Mouse (Mus musculus): ENCODE measurements around the gene Cbln1.

Gene Cbln1

DNA sequence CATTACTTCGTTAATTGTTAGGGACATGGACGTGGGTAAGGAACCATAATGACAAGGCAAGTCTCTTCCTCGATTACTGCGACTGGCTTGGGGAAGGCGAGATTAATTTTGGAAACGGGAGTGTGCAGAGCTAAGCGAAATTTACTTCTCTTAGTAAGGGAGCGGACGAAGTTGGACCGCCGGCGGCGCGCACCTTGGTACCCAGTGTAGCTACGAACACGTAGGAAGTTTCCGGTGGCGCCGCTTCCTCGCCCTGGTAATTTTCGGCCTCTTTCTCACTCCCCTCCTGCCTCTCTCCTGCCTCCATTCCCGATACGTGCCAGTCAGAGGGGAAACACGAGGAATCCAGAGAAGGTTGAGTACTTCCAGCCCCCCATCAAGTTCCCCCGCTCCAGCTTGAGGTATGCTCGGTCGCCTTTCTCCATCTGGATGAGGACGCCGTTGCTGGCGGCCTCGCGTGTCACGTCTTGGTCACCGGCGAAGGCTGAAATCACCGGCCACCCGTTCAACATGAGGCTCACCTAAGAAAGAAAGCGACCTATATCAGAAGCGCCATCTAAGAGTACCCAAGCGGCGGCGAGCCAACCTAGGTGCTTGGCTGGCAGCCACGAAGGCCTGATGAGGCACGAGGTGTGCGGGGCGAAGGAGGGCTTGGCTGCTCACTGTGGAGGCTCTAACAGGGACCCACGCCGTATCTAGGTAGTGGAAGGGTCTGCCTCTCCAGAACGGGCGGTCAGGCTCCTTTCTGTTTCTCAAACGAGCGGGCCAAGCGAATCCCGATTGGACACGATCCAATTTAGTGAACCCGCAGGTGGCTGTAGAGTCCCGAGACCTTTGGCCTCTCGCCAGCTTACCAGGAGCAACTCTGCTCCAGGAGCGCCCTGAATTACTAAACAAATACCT lies 2.2 kb downstream of the Cbln1 start:
- no peak for DNase-seq (ENCODE audit: low spot score in 2 of 2)

- DNase-seq (ENCODE audit: low spot score in 2 of 2), result no peak
These were observed 3.2 kb downstream of the Cbln1 start for GRCm38 (mm10) chr8:87468958-87469815.

GRCm38 (mm10) chr8:87468416-87468957 lies 3.9 kb downstream of the Cbln1 start:
- no peak for DNase-seq (ENCODE audit: low spot score in 2 of 2)

- DNase-seq (ENCODE audit: low spot score in 2 of 2), result no peak
These were observed 4.5 kb downstream of the Cbln1 start for GRCm38 (mm10) chr8:87467906-87468305.

GRCm38 (mm10) chr8:87466936-87467602 lies 5.3 kb downstream of the Cbln1 start:
- no peak for DNase-seq (ENCODE audit: low spot score in 2 of 2)

DNA sequence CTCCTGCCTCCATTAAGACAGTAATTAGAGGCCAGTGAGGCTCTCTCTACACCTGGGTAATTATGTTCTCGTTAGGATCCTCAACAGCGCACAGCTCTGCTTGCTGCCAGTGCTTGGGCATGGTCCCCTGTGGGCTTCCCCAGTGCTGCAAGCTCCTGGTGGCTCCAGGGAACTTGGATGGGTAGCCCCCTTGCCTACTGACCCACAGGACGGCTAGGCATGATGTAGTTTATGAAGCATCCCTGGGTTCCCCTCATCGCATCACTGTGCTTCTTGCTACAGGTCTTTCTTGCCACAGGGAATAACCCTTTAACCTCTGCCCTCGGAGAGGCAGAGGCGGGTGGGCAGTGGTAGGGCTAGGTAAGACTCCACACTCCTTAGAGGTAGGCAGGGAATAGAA lies 6.1 kb downstream of the Cbln1 start:
- DNase-seq (ENCODE audit: low spot score in 2 of 2), result no peak

- DNase-seq (ENCODE audit: low spot score in 2 of 2), result no peak
These were observed 8.0 kb downstream of the Cbln1 start for GRCm38 (mm10) chr8:87464446-87464845.

DNA sequence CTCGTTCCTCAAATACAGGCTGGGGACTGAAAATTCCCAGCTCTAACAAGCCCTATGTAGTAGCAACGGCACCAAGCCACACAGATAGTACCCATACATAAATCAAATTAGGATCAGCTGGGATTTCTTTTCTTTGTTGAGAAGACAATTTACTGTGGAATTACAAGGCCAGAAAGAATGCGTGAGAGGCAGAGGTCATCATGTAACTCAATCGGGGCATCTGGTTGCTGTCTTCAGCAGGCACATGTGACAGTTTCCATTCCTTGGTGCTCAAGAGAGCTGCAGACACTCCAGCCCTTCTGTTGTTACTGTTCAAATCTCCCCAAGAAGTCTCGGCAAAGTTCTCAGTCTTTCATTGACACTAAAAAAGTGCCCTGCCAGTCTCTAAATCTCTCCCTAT lies 10.6 kb downstream of the Cbln1 start:
- DNase-seq (ENCODE audit: low spot score in 2 of 2), result no peak

DNA sequence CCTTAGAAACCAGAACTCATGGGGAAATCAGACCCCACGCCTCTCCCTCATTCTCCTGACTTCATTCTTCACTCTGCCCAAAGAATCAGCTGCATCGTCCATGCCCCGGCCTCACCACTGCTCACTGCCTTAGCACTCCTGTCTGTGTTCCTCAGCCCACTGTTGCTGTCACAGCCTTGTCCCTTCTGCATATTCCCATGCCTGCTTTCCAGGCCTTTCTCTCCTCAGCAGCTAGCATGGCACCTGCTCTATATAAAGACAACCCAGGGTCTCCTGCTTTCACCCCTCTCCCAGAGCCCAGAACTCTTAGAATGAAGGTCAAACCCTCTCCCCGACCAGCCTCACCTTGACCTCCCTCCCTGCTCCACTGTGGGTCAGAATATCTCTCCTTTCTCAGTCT lies 15.5 kb downstream of the Cbln1 start:
- DNase-seq (ENCODE audit: low spot score in 2 of 2), result no peak

DNA sequence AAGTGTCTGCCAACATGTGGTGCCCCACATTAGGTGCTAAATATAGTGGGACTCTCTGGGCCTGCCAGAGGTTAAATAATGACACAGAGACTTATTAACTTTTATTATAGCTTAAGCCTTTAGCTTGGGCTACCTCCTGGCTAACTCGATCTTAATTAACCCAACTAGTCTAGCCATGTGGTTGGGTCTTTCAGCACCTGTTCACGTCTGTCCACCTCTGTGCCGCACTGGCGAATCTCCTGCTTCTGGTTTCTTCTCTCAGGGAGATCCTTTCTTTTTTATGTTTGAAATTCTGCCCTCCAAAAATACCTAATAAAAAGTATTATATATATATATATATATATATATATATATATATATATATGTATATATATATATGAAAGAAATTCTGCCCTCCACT lies 19.6 kb downstream of the Cbln1 start:
- no peak for DNase-seq (ENCODE audit: low spot score in 2 of 2)

DNA sequence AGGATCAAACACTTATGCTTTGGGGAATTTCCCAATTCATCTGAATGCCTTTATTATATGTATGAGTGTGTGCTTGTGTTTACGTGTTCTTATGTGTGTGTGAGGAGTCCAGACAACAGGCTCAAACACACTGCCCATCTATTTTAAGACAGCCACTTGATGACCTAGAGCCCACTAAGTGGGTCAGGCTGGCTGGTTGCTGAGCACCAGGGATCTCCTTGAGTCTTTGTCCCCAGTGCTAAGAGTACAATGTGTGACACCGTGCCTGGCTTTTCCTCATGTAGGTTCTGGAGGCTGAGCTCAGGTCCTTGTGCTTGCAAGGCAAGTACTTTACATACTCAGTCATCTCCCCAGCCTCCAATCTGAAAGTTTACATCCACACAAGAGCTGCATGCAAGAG lies 20.7 kb downstream of the Cbln1 start:
- DNase-seq (ENCODE audit: low spot score in 2 of 2), result no peak

DNA sequence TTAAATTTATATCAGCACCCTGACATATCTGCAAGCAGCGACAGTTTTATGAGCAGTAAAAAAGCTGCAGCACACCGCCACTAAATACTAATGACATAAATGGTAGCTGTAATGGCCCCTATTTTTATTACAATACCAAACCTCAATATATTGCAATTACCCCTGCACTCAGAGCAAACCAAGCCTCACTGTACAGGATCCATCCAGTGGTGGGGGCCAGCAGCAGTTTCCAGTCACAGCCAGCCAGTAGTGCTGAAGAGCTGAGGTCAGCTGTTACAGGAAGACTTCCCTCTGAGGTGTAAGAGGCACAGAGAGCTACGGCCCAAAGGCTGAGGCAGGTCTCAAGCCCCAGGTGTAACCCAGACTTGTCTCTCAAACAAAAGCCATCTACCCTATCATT lies 37.8 kb downstream of the Cbln1 start:
- no peak for DNase-seq (ENCODE audit: low spot score in 2 of 2)

GRCm38 (mm10) chr8:87427188-87427587 lies 45.2 kb downstream of the Cbln1 start:
- no peak for DNase-seq (ENCODE audit: low spot score in 2 of 2)

DNA sequence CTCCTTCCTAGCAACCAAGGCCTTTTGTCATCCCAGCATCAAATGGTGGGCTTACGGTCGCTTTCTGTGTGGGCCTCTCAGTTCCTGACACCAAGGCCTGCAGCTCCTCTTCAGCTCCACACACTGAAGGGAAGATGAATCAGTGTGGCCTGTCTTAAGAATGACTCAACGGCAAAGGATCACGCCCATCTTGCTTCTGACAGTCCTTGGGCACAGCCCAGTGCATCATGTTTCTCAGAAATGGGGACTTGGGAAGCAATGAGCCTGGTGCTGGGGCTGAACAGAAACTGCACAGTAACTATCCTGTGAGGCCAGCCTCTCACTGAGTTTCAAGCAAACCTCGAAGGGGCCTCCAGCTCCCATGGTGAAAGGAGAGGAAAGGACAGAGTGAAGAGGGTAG lies 47.7 kb downstream of the Cbln1 start:
- no peak for DNase-seq (ENCODE audit: low spot score in 2 of 2)

GRCm38 (mm10) chr8:87421697-87422096 lies 50.7 kb downstream of the Cbln1 start:
- DNase-seq (ENCODE audit: low spot score in 2 of 2), result no peak
